Mouse (Mus musculus): ENCODE measurements around the gene Gsc.
"Not testable (repeated sequence)": the region's sequence is repeated elsewhere in the genome, so short reads cannot be mapped to it uniquely, and the experiment has no call there.

Gsc gene

GRCm38 (mm10) chr12:104450257-104450656 lies 22.9 kb downstream of the Gsc start:
- DNase-seq: no peak

- peak; percentile 20 to 28 for DNase-seq
Measured at GRCm38 (mm10) chr12:104448099-104448498, 25.0 kb downstream of the Gsc start.

- DNase-seq: not testable (repeated sequence)
Measured at GRCm38 (mm10) chr12:104447056-104447455, 26.1 kb downstream of the Gsc start.

- no peak for DNase-seq
Measured at GRCm38 (mm10) chr12:104443716-104444115, 29.4 kb downstream of the Gsc start.

GRCm38 (mm10) chr12:104440087-104440760 lies 32.9 kb downstream of the Gsc start:
- peak; percentile 9 to 15 for DNase-seq

- no peak for DNase-seq
Measured at GRCm38 (mm10) chr12:104433951-104434735, 39.0 kb downstream of the Gsc start.

- no peak for DNase-seq
Measured at GRCm38 (mm10) chr12:104433214-104433613, 39.9 kb downstream of the Gsc start.

- no peak for DNase-seq
Measured at GRCm38 (mm10) chr12:104431359-104431758, 41.8 kb downstream of the Gsc start.

- no peak for DNase-seq
Measured at GRCm38 (mm10) chr12:104426915-104427314, 46.2 kb downstream of the Gsc start.

GRCm38 (mm10) chr12:104425591-104425990 lies 47.5 kb downstream of the Gsc start:
- no peak for DNase-seq

- DNase-seq: no peak
Measured at GRCm38 (mm10) chr12:104422615-104423392, 50.3 kb downstream of the Gsc start.

All from thymus, adult 18-20 months (tissue).